Mouse (Mus musculus): Measurements from ENCODE around the gene Dnaaf5. TPM values are rescaled to one million over a fixed set of nuclear protein-coding genes. Genes with fewer than 3 reads are reported as not detected.

Dnaaf5 gene
- polyA plus RNA-seq, 2 experiments from 2014 or later = 9.3 to 14.7 TPM

- ATAC-seq = no peak
These were observed 49.6 kb downstream of the Dnaaf5 start for GRCm38 (mm10) chr5:139199636-139199994.

GRCm38 (mm10) chr5:139199995-139200769 is 50.2 kb downstream of the Dnaaf5 start, which contains the start of gene Sun1:
Gene Sun1 (plus strand): TSS chr5:139200637.
- ATAC-seq = peak; percentile 88

GRCm38 (mm10) chr5:139200770-139201569 is 50.9 kb downstream of the Dnaaf5 start:
- ATAC-seq = peak; percentile 15

- no peak for ATAC-seq
These were observed 52.1 kb downstream of the Dnaaf5 start for GRCm38 (mm10) chr5:139202127-139202526.

GRCm38 (mm10) chr5:139203312-139203711 is 53.3 kb downstream of the Dnaaf5 start:
- no peak for ATAC-seq

GRCm38 (mm10) chr5:139206081-139206480 is 56.1 kb downstream of the Dnaaf5 start:
- ATAC-seq = no peak

- peak; percentile 52 for ATAC-seq
These were observed 56.5 kb downstream of the Dnaaf5 start for GRCm38 (mm10) chr5:139206525-139206924.

- no peak for ATAC-seq
These were observed 58.2 kb downstream of the Dnaaf5 start for GRCm38 (mm10) chr5:139208183-139208582.

- ATAC-seq = no peak
These were observed 59.1 kb downstream of the Dnaaf5 start for GRCm38 (mm10) chr5:139208871-139209684.

GRCm38 (mm10) chr5:139209685-139210026 is 59.6 kb downstream of the Dnaaf5 start:
- ATAC-seq = no peak

- no peak for ATAC-seq
These were observed 61.8 kb downstream of the Dnaaf5 start for GRCm38 (mm10) chr5:139211737-139212385.

- ATAC-seq = no peak
These were observed 64.3 kb downstream of the Dnaaf5 start for GRCm38 (mm10) chr5:139214298-139214697.

GRCm38 (mm10) chr5:139215184-139215583 is 65.2 kb downstream of the Dnaaf5 start:
- no peak for ATAC-seq

GRCm38 (mm10) chr5:139216121-139216520 is 66.1 kb downstream of the Dnaaf5 start:
- ATAC-seq = no peak

- ATAC-seq = no peak
These were observed 66.8 kb downstream of the Dnaaf5 start for GRCm38 (mm10) chr5:139216774-139217173.

- no peak for ATAC-seq
These were observed 70.0 kb downstream of the Dnaaf5 start for GRCm38 (mm10) chr5:139220006-139220515.

- no peak for ATAC-seq
These were observed 70.6 kb downstream of the Dnaaf5 start for GRCm38 (mm10) chr5:139220610-139221009.

- ATAC-seq = no peak
These were observed 73.3 kb downstream of the Dnaaf5 start for GRCm38 (mm10) chr5:139223331-139223730.

- ATAC-seq = no peak
These were observed 77.2 kb downstream of the Dnaaf5 start for GRCm38 (mm10) chr5:139227236-139227635.

- no peak for ATAC-seq
These were observed 77.6 kb downstream of the Dnaaf5 start for GRCm38 (mm10) chr5:139227645-139228044.

GRCm38 (mm10) chr5:139228318-139228717 is 78.3 kb downstream of the Dnaaf5 start:
- ATAC-seq = no peak

- no peak for ATAC-seq
These were observed 79.7 kb downstream of the Dnaaf5 start for GRCm38 (mm10) chr5:139229716-139230115.
